Mouse (Mus musculus): Measurements from ENCODE around the gene Cend1.

DNA sequence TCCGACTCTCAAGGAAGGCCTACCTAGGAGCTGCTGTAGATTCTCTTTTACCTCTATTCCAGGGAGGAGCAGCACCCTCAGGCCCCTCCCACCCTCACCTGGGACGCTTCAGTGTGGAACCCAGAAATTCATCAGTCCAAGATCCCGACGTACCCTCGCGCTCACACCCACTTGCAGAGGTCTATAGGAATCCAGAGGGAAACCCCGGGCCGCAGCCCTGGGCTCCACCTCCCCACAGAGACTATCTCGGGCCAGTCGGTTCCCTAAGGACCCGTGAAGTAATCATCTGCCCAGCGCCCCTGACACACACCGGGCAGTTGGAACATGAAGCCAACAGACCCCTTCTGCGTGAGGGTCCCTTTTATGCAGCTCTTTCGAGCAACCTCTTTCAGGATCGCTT lies 16.0 kb downstream of the Cend1 start:
- TF ChIP-seq GATA1 (IDR thresholded peaks at IDR 0.05; ENCODE audit: low read length) (no peak), TAL1 (IDR thresholded peaks at IDR 0.05; ENCODE audit: low read length) (no peak)
